Mouse (Mus musculus): ENCODE data around the gene Tspear.
"Not testable (repeated sequence)": the region's sequence is repeated elsewhere in the genome, so short reads cannot be mapped to it uniquely, and the experiment has no call there.

GRCm38 (mm10) chr10:77776844-77777243 is 90.5 kb downstream of the Tspear start, which contains the start of gene Gm7138:
- not testable (repeated sequence) for TF ChIP-seq CTCF (IDR thresholded peaks at IDR 0.05; ENCODE audit: control insufficient read depth, insufficient read depth, insufficient read length); MYOG (IDR thresholded peaks at IDR 0.05; ENCODE audit: control insufficient read depth, extremely low read depth, insufficient read length); MYOD1 (IDR thresholded peaks at IDR 0.05; ENCODE audit: control insufficient read depth, insufficient read length, low read depth); USF1 (IDR thresholded peaks at IDR 0.05; ENCODE audit: low read depth)

Measured in C2C12 (cell line).